Mouse (Mus musculus) CH12.LX (cell line): ENCODE results near the gene Schip1.

Experiments used
- CTCF ChIP-seq, 2 experiments: IDR thresholded peaks in 1 of 2; conservative IDR thresholded peaks in 1 of 2; 2 replicates each; pipeline ENCODE4 v1.5.1; 2011 to 2012; ENCODE audit warnings: low read depth in 2 of 2, low read length in 2 of 2, improper control_type of control experiment in 1 of 2, inconsistent platforms in 1 of 2, mild to moderate bottlenecking in 1 of 2, moderate library complexity in 1 of 2
- POLR2A ChIP-seq: IDR thresholded peaks from 2 replicates; pipeline ENCODE4 v1.6.1; 2011; ENCODE audit warnings: low read depth, mild to moderate bottlenecking, improper control_type of control experiment, low read length
- TBP ChIP-seq: conservative IDR thresholded peaks from 2 replicates; pipeline ENCODE4 v1.6.1; 2011; ENCODE audit warnings: low read depth, low read length, improper control_type of control experiment

GRCm38 (mm10) chr3:68669418-68669974, 604.9 kb downstream of the Schip1 start:
- TF ChIP-seq CTCF (conservative IDR thresholded peaks at IDR 0.05 in 1 of 2, IDR thresholded peaks at IDR 0.05 in 1 of 2; ENCODE audit: low read depth in 2 of 2, low read length in 2 of 2) (no peak), POLR2A (no peak), TBP (no peak)
